Mouse (Mus musculus): ENCODE data around the gene Sgms1. TPM values are rescaled to one million over a fixed set of nuclear protein-coding genes. Genes with fewer than 3 reads are reported as not detected.
"Not testable (repeated sequence)": the region's sequence is repeated elsewhere in the genome, so short reads cannot be mapped to it uniquely, and the experiment has no call there.

Sgms1 gene
- polyA plus RNA-seq, 1 experiment from 2014 or later = 28.9 TPM

GRCm38 (mm10) chr19:32319531-32320365, 69.8 kb downstream of the Sgms1 start:
- no peaks in the 10 kb centered on the region for H3K9me3 ChIP-seq
- H3K4me2 ChIP-seq (replicated peaks) = no peak overlapping the region
- H3K27me3 ChIP-seq = no peaks in the 10 kb centered on the region
- no peak for ATAC-seq (ENCODE audit: insufficient number of reproducible peaks, insufficient read depth, low FRiP score, low TSS enrichment)
- no peak overlapping the region for H3K27ac ChIP-seq
- peaks cover 28% of the 10 kb centered on the region for H3K4me1 ChIP-seq
- 35% methylated on average over 12 of the region's 12 CpGs for WGBS
- no peak overlapping the region for H3K9ac ChIP-seq
- no peak overlapping the region for H3K4me3 ChIP-seq
- no peaks in the 10 kb centered on the region for H3K36me3 ChIP-seq

GRCm38 (mm10) chr19:32319057-32319456, 70.5 kb downstream of the Sgms1 start:
- Histone ChIP-seq H3K4me2 (replicated peaks) (no peak overlapping the region), H3K27ac (no peak overlapping the region), H3K4me1 (peaks cover 22% of the 10 kb centered on the region), H3K27me3 (no peaks in the 10 kb centered on the region), H3K9me3 (no peaks in the 10 kb centered on the region), H3K4me3 (no peak overlapping the region), H3K36me3 (no peaks in the 10 kb centered on the region), H3K9ac (no peak overlapping the region)
- WGBS = 59% methylated on average over 1 of the region's 1 CpGs
- no peak for ATAC-seq (ENCODE audit: insufficient number of reproducible peaks, insufficient read depth, low FRiP score, low TSS enrichment)

GRCm38 (mm10) chr19:32317347-32317746, 72.2 kb downstream of the Sgms1 start:
- not testable (repeated sequence) for ATAC-seq (ENCODE audit: insufficient number of reproducible peaks, insufficient read depth, low FRiP score, low TSS enrichment); H3K9me3 ChIP-seq

GRCm38 (mm10) chr19:32313304-32313703, 76.2 kb downstream of the Sgms1 start:
- Histone ChIP-seq H3K4me3 (no peak overlapping the region), H3K36me3 (no peaks in the 10 kb centered on the region), H3K4me1 (no peaks in the 10 kb centered on the region), H3K9ac (no peak overlapping the region), H3K4me2 (replicated peaks) (no peak overlapping the region), H3K27ac (no peak overlapping the region), H3K9me3 (no peaks in the 10 kb centered on the region), H3K27me3 (no peaks in the 10 kb centered on the region)
- WGBS = 92% methylated on average over 4 of the region's 4 CpGs
- ATAC-seq (ENCODE audit: insufficient number of reproducible peaks, insufficient read depth, low FRiP score, low TSS enrichment) = no peak

More at GRCm38 (mm10) chr19:32317347-32317746, 72.2 kb downstream of the Sgms1 start:
- H3K27ac ChIP-seq; H3K4me2 ChIP-seq (replicated peaks); H3K36me3 ChIP-seq; H3K9ac ChIP-seq; H3K27me3 ChIP-seq; H3K4me3 ChIP-seq: not testable (repeated sequence)
- WGBS = 86% methylated on average over 1 of the region's 1 CpGs
- H3K4me1 ChIP-seq = peaks cover 11% of the 10 kb centered on the region

GRCm38 (mm10) chr19:32311762-32312161, 77.8 kb downstream of the Sgms1 start:
- Histone ChIP-seq H3K27ac (no peak overlapping the region), H3K27me3 (no peaks in the 10 kb centered on the region), H3K36me3 (no peaks in the 10 kb centered on the region), H3K9me3 (no peaks in the 10 kb centered on the region), H3K4me1 (no peaks in the 10 kb centered on the region), H3K9ac (no peak overlapping the region), H3K4me3 (no peak overlapping the region), H3K4me2 (replicated peaks) (no peak overlapping the region)
- ATAC-seq (ENCODE audit: insufficient number of reproducible peaks, insufficient read depth, low FRiP score, low TSS enrichment) = no peak
- WGBS = 91% methylated on average over 5 of the region's 5 CpGs

GRCm38 (mm10) chr19:32311063-32311462, 78.5 kb downstream of the Sgms1 start:
- Histone ChIP-seq H3K9me3 (no peaks in the 10 kb centered on the region), H3K27me3 (no peaks in the 10 kb centered on the region), H3K4me1 (no peaks in the 10 kb centered on the region), H3K27ac (no peak overlapping the region), H3K4me2 (replicated peaks) (no peak overlapping the region), H3K36me3 (no peaks in the 10 kb centered on the region), H3K4me3 (no peak overlapping the region), H3K9ac (no peak overlapping the region)
- no peak for ATAC-seq (ENCODE audit: insufficient number of reproducible peaks, insufficient read depth, low FRiP score, low TSS enrichment)
- WGBS = 92% methylated on average over 3 of the region's 3 CpGs

GRCm38 (mm10) chr19:32310483-32310882, 79.0 kb downstream of the Sgms1 start:
- Histone ChIP-seq H3K9me3 (no peaks in the 10 kb centered on the region), H3K27ac (no peak overlapping the region), H3K36me3 (no peaks in the 10 kb centered on the region), H3K4me2 (replicated peaks) (no peak overlapping the region), H3K9ac (no peak overlapping the region), H3K4me1 (no peaks in the 10 kb centered on the region), H3K27me3 (no peaks in the 10 kb centered on the region), H3K4me3 (no peak overlapping the region)
- 95% methylated on average over 5 of the region's 5 CpGs for WGBS
- no peak for ATAC-seq (ENCODE audit: insufficient number of reproducible peaks, insufficient read depth, low FRiP score, low TSS enrichment)

- ATAC-seq (ENCODE audit: insufficient number of reproducible peaks, insufficient read depth, low FRiP score, low TSS enrichment) = no peak
These were observed 80.2 kb downstream of the Sgms1 start for GRCm38 (mm10) chr19:32309346-32309745.

GRCm38 (mm10) chr19:32308311-32308710, 81.2 kb downstream of the Sgms1 start:
- no peak for ATAC-seq (ENCODE audit: insufficient number of reproducible peaks, insufficient read depth, low FRiP score, low TSS enrichment)
- no peak overlapping the region for H3K4me3 ChIP-seq
- WGBS = 85% methylated on average over 3 of the region's 3 CpGs
- H3K9me3 ChIP-seq = no peaks in the 10 kb centered on the region
- H3K36me3 ChIP-seq = no peaks in the 10 kb centered on the region
- no peaks in the 10 kb centered on the region for H3K27me3 ChIP-seq
- H3K4me2 ChIP-seq (replicated peaks) = no peak overlapping the region
- H3K9ac ChIP-seq = no peak overlapping the region
- peaks cover 3% of the 10 kb centered on the region; the same call in 1 of the 2 replicates for H3K4me1 ChIP-seq
- H3K27ac ChIP-seq = no peak overlapping the region

More at GRCm38 (mm10) chr19:32309346-32309745, 80.2 kb downstream of the Sgms1 start:
- no peaks in the 10 kb centered on the region for H3K27me3 ChIP-seq
- no peak overlapping the region for H3K9ac ChIP-seq
- H3K36me3 ChIP-seq = no peaks in the 10 kb centered on the region
- no peaks in the 10 kb centered on the region for H3K9me3 ChIP-seq
- H3K27ac ChIP-seq = no peak overlapping the region
- no peak overlapping the region for H3K4me2 ChIP-seq (replicated peaks)
- no peak overlapping the region for H3K4me3 ChIP-seq
- 82% methylated on average over 3 of the region's 3 CpGs for WGBS
- H3K4me1 ChIP-seq = no peaks in the 10 kb centered on the region; the same call in 1 of the 2 replicates

GRCm38 (mm10) chr19:32304898-32305297, 84.6 kb downstream of the Sgms1 start:
- Histone ChIP-seq H3K4me1 (peaks cover 10% of the 10 kb centered on the region; the same call in 1 of the 2 replicates), H3K9me3 (no peaks in the 10 kb centered on the region), H3K27ac (no peak overlapping the region), H3K9ac (no peak overlapping the region), H3K4me3 (no peak overlapping the region), H3K36me3 (no peaks in the 10 kb centered on the region), H3K27me3 (no peaks in the 10 kb centered on the region), H3K4me2 (replicated peaks) (no peak overlapping the region)
- ATAC-seq (ENCODE audit: insufficient number of reproducible peaks, insufficient read depth, low FRiP score, low TSS enrichment) = no peak
- WGBS = 53% methylated on average over 4 of the region's 4 CpGs

GRCm38 (mm10) chr19:32304008-32304873, 85.3 kb downstream of the Sgms1 start:
- H3K9me3 ChIP-seq = no peaks in the 10 kb centered on the region
- H3K4me3 ChIP-seq = no peak overlapping the region
- 74% methylated on average over 9 of the region's 9 CpGs for WGBS
- H3K27me3 ChIP-seq = no peaks in the 10 kb centered on the region
- no peak overlapping the region for H3K27ac ChIP-seq
- H3K36me3 ChIP-seq = no peaks in the 10 kb centered on the region
- no peak overlapping the region for H3K9ac ChIP-seq
- H3K4me2 ChIP-seq (replicated peaks) = no peak overlapping the region
- no peak for ATAC-seq (ENCODE audit: insufficient number of reproducible peaks, insufficient read depth, low FRiP score, low TSS enrichment)
- peaks cover 10% of the 10 kb centered on the region; the same call in 1 of the 2 replicates for H3K4me1 ChIP-seq
